Mouse (Mus musculus): ENCODE results near the gene Olfr763. TPM values are rescaled to one million over a fixed set of nuclear protein-coding genes. Genes with fewer than 3 reads are reported as not detected.

Gene Olfr763
- polyA plus RNA-seq (2014; fragmentation: Nextera tagmentation; extraction: Ambion mirVana): not detected in 2 replicates

- H3K4me1 ChIP-seq (ENCODE audit: control insufficient read depth, insufficient read depth, low read length): no peaks in the 10 kb centered on the region
- DNase-seq (ENCODE audit: low spot score) (no peak), ATAC-seq (ENCODE audit: insufficient read depth, low FRiP score, low TSS enrichment) (no peak)
- no peak within 1 kb of the TSS for H3K9ac ChIP-seq (ENCODE audit: low read length)
- no peak within 1 kb of the TSS for H3K4me3 ChIP-seq (ENCODE audit: low read depth, low read length)
- H3K36me3 ChIP-seq (ENCODE audit: control insufficient read depth, insufficient read depth, low read length): no peaks in the 10 kb centered on the region
- H3K4me2 ChIP-seq (ENCODE audit: low read depth): no peak within 1 kb of the TSS
- no peaks in the 10 kb centered on the region for H3K9me3 ChIP-seq (ENCODE audit: control insufficient read depth, low read length)
- WGBS: 67% methylated on average over 2 of the region's 2 CpGs
- H3K27ac ChIP-seq (ENCODE audit: low read depth, low read length): no peak within 1 kb of the TSS
- H3K27me3 ChIP-seq (ENCODE audit: control insufficient read depth, insufficient read depth, low read length): no peaks in the 10 kb centered on the region
Measured at GRCm38 (mm10) chr10:129010288-129010841, at the start of gene Olfr763. Gene Olfr763, plus strand, starts transcription at chr10:129010791.

DNA sequence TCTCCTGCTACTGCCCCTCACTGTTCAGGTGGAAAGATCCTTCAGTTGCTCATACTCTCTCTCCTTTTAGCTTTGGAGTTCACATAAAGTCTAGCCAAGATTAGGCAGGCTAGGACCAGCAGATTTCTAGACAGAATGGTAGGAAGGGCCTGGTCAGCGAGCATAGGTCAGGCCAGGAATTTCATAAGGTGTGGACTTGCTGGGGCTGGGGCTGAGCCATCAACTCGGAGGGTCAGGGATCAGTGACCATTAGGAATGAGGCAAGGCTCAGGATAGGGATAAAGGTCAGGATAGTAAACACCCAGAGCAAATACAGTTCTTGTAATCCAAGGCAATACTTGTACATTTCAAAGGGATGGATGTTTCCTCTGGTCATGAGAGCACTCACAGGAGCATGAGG is 45.6 kb upstream of the Olfr763 start:
- no peaks in the 10 kb centered on the region for H3K4me1 ChIP-seq (ENCODE audit: control insufficient read depth, insufficient read depth, low read length)
- H3K27ac ChIP-seq (ENCODE audit: low read depth, low read length): no peak overlapping the region
- H3K27me3 ChIP-seq (ENCODE audit: control insufficient read depth, insufficient read depth, low read length): no peaks in the 10 kb centered on the region
- H3K4me2 ChIP-seq (ENCODE audit: low read depth): no peak overlapping the region
- WGBS: 73% methylated on average over 2 of the region's 2 CpGs
- H3K36me3 ChIP-seq (ENCODE audit: control insufficient read depth, insufficient read depth, low read length): no peaks in the 10 kb centered on the region
- DNase-seq (ENCODE audit: low spot score) (no peak), ATAC-seq (ENCODE audit: insufficient read depth, low FRiP score, low TSS enrichment) (no peak)
- no peak overlapping the region for H3K9ac ChIP-seq (ENCODE audit: low read length)
- no peak overlapping the region for H3K4me3 ChIP-seq (ENCODE audit: low read depth, low read length)
- H3K9me3 ChIP-seq (ENCODE audit: control insufficient read depth, low read length): no peaks in the 10 kb centered on the region

- no peaks in the 10 kb centered on the region for H3K27me3 ChIP-seq (ENCODE audit: control insufficient read depth, insufficient read depth, low read length)
- H3K9ac ChIP-seq (ENCODE audit: low read length): no peak overlapping the region
- no peak overlapping the region for H3K4me2 ChIP-seq (ENCODE audit: low read depth)
- WGBS: 86% methylated on average over 6 of the region's 6 CpGs
- no peaks in the 10 kb centered on the region for H3K9me3 ChIP-seq (ENCODE audit: control insufficient read depth, low read length)
- ATAC-seq (ENCODE audit: insufficient read depth, low FRiP score, low TSS enrichment) (no peak), DNase-seq (ENCODE audit: low spot score) (no peak)
- H3K4me1 ChIP-seq (ENCODE audit: control insufficient read depth, insufficient read depth, low read length): no peaks in the 10 kb centered on the region
- no peak overlapping the region for H3K4me3 ChIP-seq (ENCODE audit: low read depth, low read length)
- H3K27ac ChIP-seq (ENCODE audit: low read depth, low read length): no peak overlapping the region
- H3K36me3 ChIP-seq (ENCODE audit: control insufficient read depth, insufficient read depth, low read length): no peaks in the 10 kb centered on the region
Measured at GRCm38 (mm10) chr10:128965871-128966270, 44.7 kb upstream of the Olfr763 start.

- Histone ChIP-seq H3K4me2 (ENCODE audit: low read depth) (no peak overlapping the region), H3K4me1 (ENCODE audit: control insufficient read depth, insufficient read depth, low read length) (no peaks in the 10 kb centered on the region), H3K9me3 (ENCODE audit: control insufficient read depth, low read length) (no peaks in the 10 kb centered on the region), H3K9ac (ENCODE audit: low read length) (no peak overlapping the region), H3K4me3 (ENCODE audit: low read depth, low read length) (no peak overlapping the region), H3K27me3 (ENCODE audit: control insufficient read depth, insufficient read depth, low read length) (no peaks in the 10 kb centered on the region), H3K27ac (ENCODE audit: low read depth, low read length) (no peak overlapping the region), H3K36me3 (ENCODE audit: control insufficient read depth, insufficient read depth, low read length) (no peaks in the 10 kb centered on the region)
- DNase-seq (ENCODE audit: low spot score) (no peak), ATAC-seq (ENCODE audit: insufficient read depth, low FRiP score, low TSS enrichment) (no peak)
- 31% methylated on average over 1 of the region's 1 CpGs for whole genome bisulfite sequencing
Measured at GRCm38 (mm10) chr10:128968341-128968749, 42.2 kb upstream of the Olfr763 start.

- Histone ChIP-seq H3K4me2 (ENCODE audit: low read depth) (no peak overlapping the region), H3K4me3 (ENCODE audit: low read depth, low read length) (no peak overlapping the region), H3K27me3 (ENCODE audit: control insufficient read depth, insufficient read depth, low read length) (no peaks in the 10 kb centered on the region), H3K27ac (ENCODE audit: low read depth, low read length) (no peak overlapping the region), H3K9ac (ENCODE audit: low read length) (no peak overlapping the region), H3K36me3 (ENCODE audit: control insufficient read depth, insufficient read depth, low read length) (no peaks in the 10 kb centered on the region), H3K4me1 (ENCODE audit: control insufficient read depth, insufficient read depth, low read length) (no peaks in the 10 kb centered on the region), H3K9me3 (ENCODE audit: control insufficient read depth, low read length) (no peaks in the 10 kb centered on the region)
- DNase-seq (ENCODE audit: low spot score): no peak
- WGBS: 44% methylated on average over 1 of the region's 1 CpGs
- ATAC-seq (ENCODE audit: insufficient read depth, low FRiP score, low TSS enrichment): no peak
Measured at GRCm38 (mm10) chr10:128970740-128971250, 39.8 kb upstream of the Olfr763 start.

DNA sequence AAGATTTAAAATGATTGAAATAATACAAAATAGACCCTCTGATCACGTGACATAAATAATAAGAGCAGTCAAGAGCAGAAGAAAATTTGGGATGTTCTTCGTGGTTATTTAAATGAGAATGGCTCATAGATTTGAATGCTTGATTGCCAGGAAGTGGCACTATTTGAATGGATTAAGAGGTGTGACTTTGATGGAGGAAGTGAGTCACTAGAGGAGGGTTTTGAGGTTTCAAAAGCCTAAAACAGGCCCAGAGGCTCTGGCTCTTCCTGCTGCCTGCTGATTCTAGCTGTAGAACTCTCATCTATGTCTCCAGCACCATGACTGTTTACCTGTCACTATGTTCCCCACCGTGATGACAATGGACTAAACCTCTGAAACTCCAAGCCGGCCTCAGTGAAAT is 37.8 kb upstream of the Olfr763 start:
- ATAC-seq (ENCODE audit: insufficient read depth, low FRiP score, low TSS enrichment) (no peak), DNase-seq (ENCODE audit: low spot score) (no peak)
- no peak overlapping the region for H3K9ac ChIP-seq (ENCODE audit: low read length)
- H3K4me3 ChIP-seq (ENCODE audit: low read depth, low read length): no peak overlapping the region
- WGBS: 75% methylated on average over 4 of the region's 4 CpGs
- H3K27me3 ChIP-seq (ENCODE audit: control insufficient read depth, insufficient read depth, low read length): no peaks in the 10 kb centered on the region
- H3K9me3 ChIP-seq (ENCODE audit: control insufficient read depth, low read length): no peaks in the 10 kb centered on the region
- H3K27ac ChIP-seq (ENCODE audit: low read depth, low read length): no peak overlapping the region
- no peaks in the 10 kb centered on the region for H3K4me1 ChIP-seq (ENCODE audit: control insufficient read depth, insufficient read depth, low read length)
- H3K36me3 ChIP-seq (ENCODE audit: control insufficient read depth, insufficient read depth, low read length): no peaks in the 10 kb centered on the region
- no peak overlapping the region for H3K4me2 ChIP-seq (ENCODE audit: low read depth)

DNA sequence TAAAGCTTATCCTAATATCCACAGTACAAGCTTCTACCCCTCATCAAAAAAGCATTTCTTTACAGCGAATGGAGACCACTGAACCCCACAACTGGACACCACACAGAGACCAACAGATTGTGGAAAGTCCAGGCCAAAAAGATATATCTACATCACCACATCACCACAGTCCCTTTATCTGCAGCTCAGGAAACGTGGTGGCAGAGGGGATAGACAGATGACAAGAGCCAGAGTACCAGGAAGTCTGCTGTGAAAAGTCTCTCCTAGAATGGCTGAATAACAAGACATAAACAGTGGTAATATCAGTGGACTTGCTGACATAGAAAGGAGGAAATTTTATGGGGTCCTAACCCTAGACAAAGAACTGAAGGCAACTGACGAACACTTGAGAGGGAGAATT is 34.2 kb upstream of the Olfr763 start:
- Histone ChIP-seq H3K9ac (ENCODE audit: low read length) (no peak overlapping the region), H3K27ac (ENCODE audit: low read depth, low read length) (no peak overlapping the region), H3K4me1 (ENCODE audit: control insufficient read depth, insufficient read depth, low read length) (no peaks in the 10 kb centered on the region), H3K27me3 (ENCODE audit: control insufficient read depth, insufficient read depth, low read length) (no peaks in the 10 kb centered on the region), H3K36me3 (ENCODE audit: control insufficient read depth, insufficient read depth, low read length) (no peaks in the 10 kb centered on the region), H3K4me3 (ENCODE audit: low read depth, low read length) (no peak overlapping the region), H3K9me3 (ENCODE audit: control insufficient read depth, low read length) (no peaks in the 10 kb centered on the region), H3K4me2 (ENCODE audit: low read depth) (no peak overlapping the region)
- no peak for ATAC-seq (ENCODE audit: insufficient read depth, low FRiP score, low TSS enrichment)
- WGBS: 54% methylated on average over 3 of the region's 3 CpGs
- DNase-seq (ENCODE audit: low spot score): no peak

DNA sequence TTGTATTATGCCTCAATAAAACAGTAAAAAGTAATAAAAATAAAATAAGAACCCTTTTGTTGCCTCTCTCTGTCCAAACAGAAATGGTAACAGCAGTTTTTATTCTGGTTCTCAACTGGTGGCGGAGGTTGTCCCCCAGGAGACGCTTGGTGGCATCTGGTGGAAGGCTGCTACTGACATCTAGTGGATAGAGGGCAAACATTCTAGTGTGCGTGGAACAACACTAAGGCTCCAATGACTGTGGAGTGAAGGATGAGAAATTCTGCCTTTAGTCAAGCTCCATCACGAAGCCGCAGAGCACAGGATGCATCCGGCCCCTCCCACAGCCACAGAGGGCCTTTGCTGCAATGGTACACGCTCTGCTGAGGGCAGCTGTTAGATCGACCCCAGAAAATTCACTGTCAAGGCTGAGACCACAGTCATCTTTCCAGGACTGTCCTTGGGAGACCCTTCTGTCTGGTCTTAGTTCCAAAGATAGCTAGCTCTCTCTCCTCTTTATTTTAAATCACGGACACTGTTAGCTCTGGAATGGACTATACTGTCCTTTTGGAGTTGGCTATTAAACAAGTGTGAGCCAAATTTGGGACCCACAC is 33.0 kb upstream of the Olfr763 start:
- H3K4me3 ChIP-seq (ENCODE audit: low read depth, low read length): no peak overlapping the region
- ATAC-seq (ENCODE audit: insufficient read depth, low FRiP score, low TSS enrichment) (peak; percentile 62), DNase-seq (ENCODE audit: low spot score) (peak; percentile 43)
- H3K4me1 ChIP-seq (ENCODE audit: control insufficient read depth, insufficient read depth, low read length): no peaks in the 10 kb centered on the region
- H3K9me3 ChIP-seq (ENCODE audit: control insufficient read depth, low read length): no peaks in the 10 kb centered on the region
- 32% methylated on average over 9 of the region's 9 CpGs for WGBS
- H3K36me3 ChIP-seq (ENCODE audit: control insufficient read depth, insufficient read depth, low read length): no peaks in the 10 kb centered on the region
- no peak overlapping the region for H3K27ac ChIP-seq (ENCODE audit: low read depth, low read length)
- no peak overlapping the region for H3K4me2 ChIP-seq (ENCODE audit: low read depth)
- no peaks in the 10 kb centered on the region for H3K27me3 ChIP-seq (ENCODE audit: control insufficient read depth, insufficient read depth, low read length)
- no peak overlapping the region for H3K9ac ChIP-seq (ENCODE audit: low read length)

DNA sequence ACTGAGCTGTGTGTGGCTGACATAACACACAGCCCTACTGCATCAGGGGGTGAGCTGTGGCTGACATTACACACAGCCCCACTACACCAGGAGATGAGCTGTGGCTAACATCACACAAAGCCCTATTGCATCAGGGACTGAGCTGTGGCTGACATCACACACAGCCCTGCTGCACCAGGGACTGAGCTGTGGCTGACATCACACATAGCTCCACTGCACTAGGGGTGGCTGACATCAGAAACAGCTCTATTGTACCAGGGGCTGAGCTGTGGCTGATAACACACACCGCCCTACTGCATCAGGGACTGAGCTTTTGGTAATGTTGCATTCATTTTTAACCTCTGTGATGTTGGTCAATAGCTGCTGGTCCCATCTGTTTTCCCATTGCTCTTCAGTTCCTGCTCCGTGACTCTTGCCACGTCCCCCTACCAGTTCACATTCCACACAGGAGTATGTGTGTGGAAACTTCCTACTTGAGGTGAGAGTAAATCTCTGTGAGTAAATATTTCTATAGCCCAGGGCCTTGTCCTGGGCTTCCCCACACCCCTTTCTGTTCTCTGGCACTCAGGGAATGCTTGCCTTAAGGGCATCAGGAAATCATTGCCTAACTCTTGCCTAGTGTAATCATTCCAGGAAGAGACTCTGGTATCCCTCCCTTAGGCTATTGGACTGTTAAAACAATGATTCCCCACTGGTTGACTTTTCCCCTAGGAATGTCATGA is 29.8 kb upstream of the Olfr763 start:
- Histone ChIP-seq H3K27me3 (ENCODE audit: control insufficient read depth, insufficient read depth, low read length) (no peaks in the 10 kb centered on the region), H3K36me3 (ENCODE audit: control insufficient read depth, insufficient read depth, low read length) (no peaks in the 10 kb centered on the region), H3K27ac (ENCODE audit: low read depth, low read length) (no peak overlapping the region), H3K4me3 (ENCODE audit: low read depth, low read length) (no peak overlapping the region), H3K9me3 (ENCODE audit: control insufficient read depth, low read length) (no peaks in the 10 kb centered on the region), H3K9ac (ENCODE audit: low read length) (no peak overlapping the region), H3K4me2 (ENCODE audit: low read depth) (no peak overlapping the region), H3K4me1 (ENCODE audit: control insufficient read depth, insufficient read depth, low read length) (no peaks in the 10 kb centered on the region)
- ATAC-seq (ENCODE audit: insufficient read depth, low FRiP score, low TSS enrichment): no peak
- WGBS: 86% methylated on average over 3 of the region's 3 CpGs
- DNase-seq (ENCODE audit: low spot score): no peak

All from neural tube, embryonic 11.5 days (tissue).